Mouse (Mus musculus): ENCODE measurements at regions not wholly inside any gene's neighbourhood (a gene's known extent, or its start where the extent isn't known, plus 50 kb on each side); places are given as distances from the start of the nearest gene placed in this dataset.

DNA sequence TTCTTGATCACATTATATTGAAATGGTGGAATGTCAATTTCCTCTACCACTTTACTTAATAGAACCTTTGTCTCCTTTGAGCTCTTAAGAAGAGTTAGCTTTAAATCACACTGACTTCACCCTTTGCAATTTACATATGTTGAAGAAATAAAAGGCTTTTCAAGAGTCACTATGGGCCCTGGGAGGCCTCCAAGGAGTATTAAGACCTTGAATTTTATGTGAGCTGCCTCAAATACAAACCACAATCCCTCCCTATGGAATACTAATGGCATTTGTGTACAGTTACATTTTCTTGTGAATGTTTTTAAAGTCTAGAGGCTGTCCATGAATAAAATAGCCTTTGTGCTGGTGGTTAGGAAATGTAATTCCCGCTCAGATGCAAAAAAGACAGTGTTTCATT lies 1262.7 kb downstream of the Cdh11 start:
- no peak for TF ChIP-seq POLR2A (IDR thresholded peaks at IDR 0.05; ENCODE audit: borderline replicate concordance, insufficient read depth, low read length)
- TF ChIP-seq CTCF (IDR thresholded peaks at IDR 0.05; ENCODE audit: borderline replicate concordance, insufficient read depth, low read depth, low read length): no peak

Data from cerebellum, adult 2 months (tissue).